Comparison of ENCODE assay signal across 8 mouse cellular contexts in genomic region chr4:46138287-46139222, GRCm38 (mm10). TPM values are rescaled to one million over a fixed set of nuclear protein-coding genes. Genes with fewer than 3 reads are reported as not detected.
DNase-seq lines count a peak whose midpoint lies in the region; ATAC-seq lines count a peak whose summit lies in the region.

TSS of gene Ncbp1 (plus strand) at chr4:46138613.
TSS of gene Tstd2 (minus strand) at chr4:46138694.

- peaks cover 39% of the 10 kb centered on the region for H3K4me1 ChIP-seq in hindbrain, embryonic 15.5 days (replicated peaks)

- peaks cover 9% of the 10 kb centered on the region for H3K36me3 ChIP-seq in hindbrain, embryonic 15.5 days

- peak; percentile 92 for ATAC-seq in hindbrain, embryonic 15.5 days (ENCODE audit: low FRiP score, low read depth)

- no peaks in the 10 kb centered on the region for H3K9me3 ChIP-seq in hindbrain, embryonic 15.5 days

- H3K27ac ChIP-seq in hindbrain, embryonic 15.5 days (replicated peaks), result peak within 1 kb of the TSS; percentile 99

- no peaks in the 10 kb centered on the region for H3K27me3 ChIP-seq in hindbrain, embryonic 15.5 days

- H3K4me3 ChIP-seq in hindbrain, embryonic 15.5 days, result peak within 1 kb of the TSS; percentile 80

- H3K9ac ChIP-seq in hindbrain, embryonic 15.5 days, result peak within 1 kb of the TSS; percentile 85

- peak; percentile 90 for DNase-seq in T-cell, adult 2 months (ENCODE audit: low spot score)
- peak; percentile 91 to 92 for DNase-seq in cerebellum, postnatal 36 days
- DNase-seq in frontal cortex, postnatal 36 days (ENCODE audit: low spot score in 2 of 2), result peak; percentile 93
- peak; percentile 87 for DNase-seq in left cerebral cortex, adult 11 months (ENCODE audit: low spot score)
- DNase-seq in lung, postnatal 4 days, result peak; percentile 93
- peak; percentile 93 for DNase-seq in retina, postnatal 7 days (ENCODE audit: low read depth, low spot score)
- peak; percentile 96 for DNase-seq in urinary bladder, adult 2 months (ENCODE audit: low spot score)

- WGBS in hindbrain, embryonic 15.5 days, result under 1% methylated on average over 87 of the region's 90 CpGs

- peak within 1 kb of the TSS; percentile 72 for H3K4me2 ChIP-seq in hindbrain, embryonic 15.5 days

RNA-seq across cellular contexts. Expression of gene Ncbp1, which starts in this region (rescaled TPM):
- polyA plus RNA-seq in hindbrain, embryonic 15.5 days (2015; fragmentation: Nextera tagmentation; extraction: Ambion mirVana), result 71.5 and 73.4 TPM in 2 replicates
- 32.9 and 33.7 TPM in 2 replicates for polyA plus RNA-seq in urinary bladder, adult 2 months (2012; rRNA removed)

RNA-seq across cellular contexts. Expression of gene Tstd2, which starts in this region (rescaled TPM):
- polyA plus RNA-seq in hindbrain, embryonic 15.5 days (2015; fragmentation: Nextera tagmentation; extraction: Ambion mirVana), result 33.4 and 34.0 TPM in 2 replicates
- polyA plus RNA-seq in urinary bladder, adult 2 months (2012; rRNA removed), result 20.8 and 20.9 TPM in 2 replicates

Comparison
In these comparisons a context has a peak if more than half of its experiments do, and no peak if none do; other contexts are left out.
1. Peak in every context shown above with its lines: DNase-seq, ATAC-seq, H3K4me3 ChIP-seq and H3K27ac ChIP-seq.